Mouse (Mus musculus): ENCODE results near the gene Gpc2. TPM values are rescaled to one million over a fixed set of nuclear protein-coding genes. Genes with fewer than 3 reads are reported as not detected.
A peak's percentile ranks its signal among the peaks of the same experiment; 100 is the strongest.

The Gpc2 gene
- polyA plus RNA-seq, 1 experiment, result not detected

GRCm38 (mm10) chr5:138264207-138264578 lies 15.6 kb downstream of the Gpc2 start:
- Histone ChIP-seq H3K27ac (ENCODE audit: insufficient read depth, low read depth, low read length) (no peak overlapping the region), H3K4me1 (ENCODE audit: control insufficient read depth, insufficient read depth, low read length) (peaks cover 21% of the 10 kb centered on the region), H3K4me3 (ENCODE audit: insufficient read depth, low read depth, low read length) (peak overlapping the region; percentile 72)
- TF ChIP-seq CTCF (IDR thresholded peaks at IDR 0.05; ENCODE audit: insufficient read depth, low read depth, low read length) (no peak), POLR2A (IDR thresholded peaks at IDR 0.05; ENCODE audit: insufficient read depth, low read depth, low read length) (no peak)
- WGBS, result 8% methylated on average over 6 of the region's 6 CpGs

- WGBS, result under 1% methylated on average over 71 of the region's 71 CpGs
- H3K27ac ChIP-seq (ENCODE audit: insufficient read depth, low read depth, low read length), result peak within 1 kb of the TSS; percentile 30; the same call in 1 of the 2 replicates
- peak; percentile 91 for TF ChIP-seq POLR2A (IDR thresholded peaks at IDR 0.05; ENCODE audit: insufficient read depth, low read depth, low read length)
- TF ChIP-seq CTCF (IDR thresholded peaks at IDR 0.05; ENCODE audit: insufficient read depth, low read depth, low read length), result no peak
- H3K4me3 ChIP-seq (ENCODE audit: insufficient read depth, low read depth, low read length), result peak within 1 kb of the TSS; percentile 72
- H3K4me1 ChIP-seq (ENCODE audit: control insufficient read depth, insufficient read depth, low read length), result peaks cover 23% of the 10 kb centered on the region
These were observed 16.3 kb downstream of the Gpc2 start, which contains the start of gene BC037034 for GRCm38 (mm10) chr5:138263260-138264206. TSS of gene BC037034 (minus strand) at chr5:138264033.

GRCm38 (mm10) chr5:138262582-138263240 lies 17.1 kb downstream of the Gpc2 start:
- H3K27ac ChIP-seq (ENCODE audit: insufficient read depth, low read depth, low read length), result no peak overlapping the region
- TF ChIP-seq POLR2A (IDR thresholded peaks at IDR 0.05; ENCODE audit: insufficient read depth, low read depth, low read length), result no peak
- TF ChIP-seq CTCF (IDR thresholded peaks at IDR 0.05; ENCODE audit: insufficient read depth, low read depth, low read length), result no peak
- 45% methylated on average over 18 of the region's 18 CpGs for WGBS
- peak overlapping the region; percentile 72 for H3K4me3 ChIP-seq (ENCODE audit: insufficient read depth, low read depth, low read length)
- peaks cover 24% of the 10 kb centered on the region for H3K4me1 ChIP-seq (ENCODE audit: control insufficient read depth, insufficient read depth, low read length)

- WGBS, result 80% methylated on average over 4 of the region's 4 CpGs
- Histone ChIP-seq H3K4me1 (ENCODE audit: control insufficient read depth, insufficient read depth, low read length) (peaks cover 24% of the 10 kb centered on the region), H3K4me3 (ENCODE audit: insufficient read depth, low read depth, low read length) (no peak overlapping the region), H3K27ac (ENCODE audit: insufficient read depth, low read depth, low read length) (no peak overlapping the region)
- TF ChIP-seq POLR2A (IDR thresholded peaks at IDR 0.05; ENCODE audit: insufficient read depth, low read depth, low read length), result no peak
- no peak for TF ChIP-seq CTCF (IDR thresholded peaks at IDR 0.05; ENCODE audit: insufficient read depth, low read depth, low read length)
These were observed 17.8 kb downstream of the Gpc2 start for GRCm38 (mm10) chr5:138262001-138262400.

- Histone ChIP-seq H3K4me1 (ENCODE audit: control insufficient read depth, insufficient read depth, low read length) (peaks cover 27% of the 10 kb centered on the region), H3K4me3 (ENCODE audit: insufficient read depth, low read depth, low read length) (no peak overlapping the region), H3K27ac (ENCODE audit: insufficient read depth, low read depth, low read length) (no peak overlapping the region)
- 91% methylated on average over 11 of the region's 11 CpGs for WGBS
- TF ChIP-seq POLR2A (IDR thresholded peaks at IDR 0.05; ENCODE audit: insufficient read depth, low read depth, low read length) (no peak), CTCF (IDR thresholded peaks at IDR 0.05; ENCODE audit: insufficient read depth, low read depth, low read length) (no peak)
These were observed 19.0 kb downstream of the Gpc2 start for GRCm38 (mm10) chr5:138260834-138261233.

GRCm38 (mm10) chr5:138260051-138260450 lies 19.8 kb downstream of the Gpc2 start:
- peaks cover 28% of the 10 kb centered on the region for H3K4me1 ChIP-seq (ENCODE audit: control insufficient read depth, insufficient read depth, low read length)
- 85% methylated on average over 10 of the region's 10 CpGs for WGBS
- no peak for TF ChIP-seq POLR2A (IDR thresholded peaks at IDR 0.05; ENCODE audit: insufficient read depth, low read depth, low read length)
- TF ChIP-seq CTCF (IDR thresholded peaks at IDR 0.05; ENCODE audit: insufficient read depth, low read depth, low read length), result no peak
- no peak overlapping the region for H3K27ac ChIP-seq (ENCODE audit: insufficient read depth, low read depth, low read length)
- no peak overlapping the region for H3K4me3 ChIP-seq (ENCODE audit: insufficient read depth, low read depth, low read length)

GRCm38 (mm10) chr5:138258993-138259392 lies 20.8 kb downstream of the Gpc2 start:
- Histone ChIP-seq H3K27ac (ENCODE audit: insufficient read depth, low read depth, low read length) (no peak overlapping the region), H3K4me1 (ENCODE audit: control insufficient read depth, insufficient read depth, low read length) (peaks cover 29% of the 10 kb centered on the region), H3K4me3 (ENCODE audit: insufficient read depth, low read depth, low read length) (no peak overlapping the region)
- no peak for TF ChIP-seq POLR2A (IDR thresholded peaks at IDR 0.05; ENCODE audit: insufficient read depth, low read depth, low read length)
- WGBS, result 70% methylated on average over 7 of the region's 7 CpGs

- Histone ChIP-seq H3K4me1 (ENCODE audit: control insufficient read depth, insufficient read depth, low read length) (peaks cover 29% of the 10 kb centered on the region), H3K27ac (ENCODE audit: insufficient read depth, low read depth, low read length) (no peak overlapping the region), H3K4me3 (ENCODE audit: insufficient read depth, low read depth, low read length) (no peak overlapping the region)
- 71% methylated on average over 6 of the region's 6 CpGs for WGBS
- TF ChIP-seq CTCF (IDR thresholded peaks at IDR 0.05; ENCODE audit: insufficient read depth, low read depth, low read length) (no peak), POLR2A (IDR thresholded peaks at IDR 0.05; ENCODE audit: insufficient read depth, low read depth, low read length) (no peak)
These were observed 21.3 kb downstream of the Gpc2 start for GRCm38 (mm10) chr5:138258542-138258941.

- 82% methylated on average over 3 of the region's 3 CpGs for WGBS
- H3K4me1 ChIP-seq (ENCODE audit: control insufficient read depth, insufficient read depth, low read length), result peaks cover 29% of the 10 kb centered on the region
- H3K27ac ChIP-seq (ENCODE audit: insufficient read depth, low read depth, low read length), result no peak overlapping the region
- TF ChIP-seq POLR2A (IDR thresholded peaks at IDR 0.05; ENCODE audit: insufficient read depth, low read depth, low read length) (no peak), CTCF (IDR thresholded peaks at IDR 0.05; ENCODE audit: insufficient read depth, low read depth, low read length) (no peak)
- no peak overlapping the region for H3K4me3 ChIP-seq (ENCODE audit: insufficient read depth, low read depth, low read length)
These were observed 21.7 kb downstream of the Gpc2 start for GRCm38 (mm10) chr5:138258078-138258477.

Measured in olfactory bulb, adult 2 months (tissue).